Mouse (Mus musculus): Measurements from ENCODE around the gene Sox11. TPM values are rescaled to one million over a fixed set of nuclear protein-coding genes. Genes with fewer than 3 reads are reported as not detected.

The Sox11 gene
- not detected for polyA plus RNA-seq (2014; fragmentation: Illumina TruSeq; extraction: RNeasy Lipid Tissue Mini Kit (QIAGEN cat#74804); ENCODE audit: low read depth, low replicate concordance)

DNA sequence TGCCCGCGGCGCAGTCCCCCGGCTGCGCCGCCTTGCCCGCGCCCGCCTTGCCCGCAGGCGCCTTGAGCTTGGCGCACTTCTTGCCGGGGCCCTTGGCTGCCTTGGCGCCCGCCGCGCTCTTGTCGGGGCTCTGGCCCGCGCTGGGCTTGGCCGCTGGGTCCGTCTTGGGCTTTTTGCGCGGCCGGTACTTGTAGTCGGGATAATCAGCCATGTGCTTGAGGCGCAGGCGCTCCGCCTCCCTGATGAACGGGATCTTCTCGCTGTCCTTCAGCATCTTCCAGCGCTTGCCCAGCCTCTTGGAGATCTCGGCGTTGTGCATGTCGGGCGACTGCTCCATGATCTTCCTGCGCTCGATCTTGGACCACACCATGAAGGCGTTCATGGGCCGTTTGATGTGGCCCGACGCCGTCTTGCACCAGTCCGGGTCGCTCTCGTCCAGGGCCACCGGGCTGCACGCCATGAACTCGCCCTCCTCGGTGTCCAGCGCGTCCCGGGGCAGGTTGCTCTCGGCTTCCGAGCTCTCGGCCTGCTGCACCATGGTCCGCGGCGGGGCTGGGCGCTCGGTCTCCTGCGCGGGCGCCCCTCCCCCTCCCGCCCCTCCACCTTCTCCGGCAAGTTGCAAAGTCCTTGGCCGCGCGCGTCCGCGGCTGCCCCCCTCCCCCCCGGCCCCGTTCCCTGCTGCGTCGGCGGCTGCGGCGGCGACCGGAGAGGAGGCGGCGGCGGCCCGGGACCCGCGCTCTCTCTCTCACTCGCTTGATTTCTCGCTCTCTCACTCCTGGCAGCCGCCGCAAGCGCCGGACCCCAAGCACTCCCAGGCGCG, at the start of gene Sox11:
TSS of gene Sox11 (minus strand) at position 704 of the 820 bp plus-strand sequence.

Measured in heart, adult 10 weeks (tissue).